Mouse (Mus musculus) MEL (cell line): Measurements from ENCODE around the gene Sytl3. TPM values are rescaled to one million over a fixed set of nuclear protein-coding genes. Genes with fewer than 3 reads are reported as not detected.

ENCODE experiments used
- DNase-seq: peaks from one replicate; pipeline ENCODE4 v3.0.0; 2011; ENCODE audit warnings: low read depth, low spot score
- H3K27ac ChIP-seq: 2 replicates; pipeline ENCODE4 v1.5.1; 2012; ENCODE audit warnings: low read depth, mild to moderate bottlenecking, control low read depth, low read length, moderate library complexity; ENCODE audit not compliant: control insufficient read depth
- H3K27me3 ChIP-seq, 2 experiments: fragments of 150-350 bp in 1 of 2; sonication (generic) in 1 of 2; 2 replicates each; pipeline ENCODE4 v1.6.1; 2012; ENCODE audit warnings: low read length in 2 of 2, mild to moderate bottlenecking in 2 of 2, improper control_type of control experiment in 1 of 2, moderate library complexity in 1 of 2; ENCODE audit not compliant: insufficient read depth in 2 of 2, control insufficient read depth in 1 of 2
- H3K36me3 ChIP-seq, 2 experiments: 2 replicates each; pipeline ENCODE4 v1.6.1; 2012 to 2014; ENCODE audit warnings: low read length in 2 of 2, improper control_type of control experiment in 1 of 2, inconsistent platforms in 1 of 2, mild to moderate bottlenecking in 1 of 2; ENCODE audit not compliant: insufficient read depth in 2 of 2, control insufficient read depth in 1 of 2
- H3K4me1 ChIP-seq, 2 experiments: fragments of 150-350 bp in 1 of 2; sonication (generic) in 1 of 2; 2 replicates each; pipeline ENCODE4 v1.6.1; 2012; ENCODE audit warnings: low read length in 2 of 2, improper control_type of control experiment in 1 of 2, mild to moderate bottlenecking in 1 of 2; ENCODE audit not compliant: insufficient read depth in 2 of 2, control insufficient read depth in 1 of 2
- H3K4me3 ChIP-seq, 2 experiments: fragments of 150-350 bp in 1 of 2; sonication (generic) in 1 of 2; 2 replicates each; pipeline ENCODE4 v1.5.1; 2012; ENCODE audit warnings: low read depth in 2 of 2, low read length in 2 of 2, mild to moderate bottlenecking in 2 of 2, moderate library complexity in 2 of 2, control low read depth in 1 of 2, improper control_type of control experiment in 1 of 2; ENCODE audit not compliant: control insufficient read depth in 1 of 2, insufficient read depth in 1 of 2
- H3K79me2 ChIP-seq: 2 replicates; pipeline ENCODE4 v1.6.1; 2012; ENCODE audit warnings: mild to moderate bottlenecking, low read length, moderate library complexity; ENCODE audit not compliant: control insufficient read depth, poor library complexity, insufficient read depth
- H3K9ac ChIP-seq: 2 replicates; pipeline ENCODE4 v1.6.1; 2012; ENCODE audit warnings: low read depth, mild to moderate bottlenecking, control low read depth, low read length, moderate library complexity; ENCODE audit not compliant: control insufficient read depth, poor library complexity, severe bottlenecking
- H3K9me3 ChIP-seq: fragments of 150-350 bp; sonication (generic); replicated peaks from 2 replicates; pipeline ENCODE4 v1.6.1; 2012; ENCODE audit warnings: mild to moderate bottlenecking, low read length, improper control_type of control experiment, moderate library complexity; ENCODE audit not compliant: insufficient read depth
- BHLHE40 ChIP-seq: IDR thresholded peaks from 2 replicates; pipeline ENCODE4 v1.6.1; 2012; ENCODE audit warnings: low read depth, mild to moderate bottlenecking, inconsistent platforms, low read length, improper control_type of control experiment, borderline replicate concordance
- CTCF ChIP-seq, 3 experiments: IDR thresholded peaks in 2 of 3; conservative IDR thresholded peaks in 1 of 3; 2 replicates each; pipeline ENCODE4 v1.5.1; 2011 to 2012; ENCODE audit warnings: low read length in 3 of 3, low read depth in 2 of 3, mild to moderate bottlenecking in 2 of 3, improper control_type of control experiment in 1 of 3, inconsistent platforms in 1 of 3, mixed read lengths in 1 of 3, moderate library complexity in 1 of 3; ENCODE audit not compliant: control insufficient read depth in 1 of 3, insufficient read depth in 1 of 3, poor library complexity in 1 of 3, severe bottlenecking in 1 of 3
- E2F4 ChIP-seq: IDR thresholded peaks from 2 replicates; pipeline ENCODE4 v1.6.1; 2011; ENCODE audit warnings: low read depth, low read length, improper control_type of control experiment, borderline replicate concordance
- EP300 ChIP-seq, 2 experiments: IDR thresholded peaks; 2 replicates each; pipeline ENCODE4 v1.6.1; 2011; ENCODE audit warnings: improper control_type of control experiment in 2 of 2, low read length in 2 of 2, low read depth in 1 of 2, mild to moderate bottlenecking in 1 of 2
- GATA1 ChIP-seq: IDR thresholded peaks from 2 replicates; pipeline ENCODE4 v1.6.1; 2011; ENCODE audit warnings: low read depth, low read length, improper control_type of control experiment
- HCFC1 ChIP-seq: IDR thresholded peaks from 2 replicates; pipeline ENCODE4 v1.6.1; 2012; ENCODE audit warnings: low read depth, mild to moderate bottlenecking, inconsistent platforms, low read length, improper control_type of control experiment, moderate library complexity
- MAX ChIP-seq: IDR thresholded peaks from 2 replicates; pipeline ENCODE4 v1.6.1; 2011; ENCODE audit warnings: low read length, improper control_type of control experiment
- MAZ ChIP-seq: IDR thresholded peaks from 2 replicates; pipeline ENCODE4 v1.6.1; 2012; ENCODE audit warnings: low read depth, mild to moderate bottlenecking, inconsistent platforms, low read length, improper control_type of control experiment
- MYB ChIP-seq: IDR thresholded peaks from 2 replicates; pipeline ENCODE4 v1.6.1; 2011; ENCODE audit warnings: mild to moderate bottlenecking, low read depth, low read length, improper control_type of control experiment
- NELFE ChIP-seq: IDR thresholded peaks from 2 replicates; pipeline ENCODE4 v1.6.1; 2011; ENCODE audit warnings: low read depth, low read length, improper control_type of control experiment
- NRF1 ChIP-seq: IDR thresholded peaks from 2 replicates; pipeline ENCODE4 v1.6.1; 2014; ENCODE audit warnings: low read depth, mild to moderate bottlenecking, inconsistent platforms, low read length, improper control_type of control experiment, moderate library complexity; ENCODE audit not compliant: poor library complexity, insufficient read depth, severe bottlenecking
- POLR2AphosphoS5 ChIP-seq: IDR thresholded peaks from 2 replicates; pipeline ENCODE4 v1.6.1; 2012; ENCODE audit warnings: low read depth, borderline replicate concordance, mild to moderate bottlenecking, inconsistent platforms, low read length, moderate library complexity, mixed read lengths
- SIN3A ChIP-seq: IDR thresholded peaks from 2 replicates; pipeline ENCODE4 v1.6.1; 2012; ENCODE audit warnings: low read length, improper control_type of control experiment, inconsistent platforms
- SMC3 ChIP-seq: IDR thresholded peaks from 2 replicates; pipeline ENCODE4 v1.6.1; 2011; ENCODE audit warnings: low read depth, low read length, improper control_type of control experiment
- TCF12 ChIP-seq: IDR thresholded peaks from 2 replicates; pipeline ENCODE4 v1.6.1; 2014; ENCODE audit warnings: low read depth, mild to moderate bottlenecking, inconsistent platforms, low read length, improper control_type of control experiment, moderate library complexity
- UBTF ChIP-seq: IDR thresholded peaks from 2 replicates; pipeline ENCODE4 v1.6.1; 2012; ENCODE audit warnings: low read depth, mild to moderate bottlenecking, inconsistent platforms, low read length, improper control_type of control experiment, moderate library complexity, borderline replicate concordance; ENCODE audit not compliant: insufficient read depth
- USF1 ChIP-seq: IDR thresholded peaks from 2 replicates; pipeline ENCODE4 v1.6.1; 2014; ENCODE audit warnings: low read depth, mild to moderate bottlenecking, inconsistent platforms, low read length, improper control_type of control experiment, moderate library complexity
- USF2 ChIP-seq, 2 experiments: IDR thresholded peaks; 2 replicates each; pipeline ENCODE4 v1.6.1; 2011 to 2012; ENCODE audit warnings: improper control_type of control experiment in 2 of 2, low read length in 2 of 2, borderline replicate concordance in 1 of 2, inconsistent platforms in 1 of 2, low read depth in 1 of 2, mild to moderate bottlenecking in 1 of 2; ENCODE audit not compliant: insufficient read depth in 1 of 2
- ZKSCAN1 ChIP-seq: IDR thresholded peaks from 2 replicates; pipeline ENCODE4 v1.6.1; 2012; ENCODE audit warnings: low read depth, mild to moderate bottlenecking, inconsistent platforms, low read length, improper control_type of control experiment, moderate library complexity
- ZMIZ1 ChIP-seq: IDR thresholded peaks from 2 replicates; pipeline ENCODE4 v1.6.1; 2012; ENCODE audit warnings: low read depth, mild to moderate bottlenecking, inconsistent platforms, low read length, improper control_type of control experiment, moderate library complexity
- polyA plus RNA-seq, 2 experiments: library from polyadenylated mRNA; stranded (reverse) in 1 of 2; unstranded in 1 of 2; fragments of >175 nt in 1 of 2; fragments of >200 nt in 1 of 2; gene quantifications; 2 replicates each; pipeline versions ENCODE4 v1.2.1 to v1.2.4; 2012; ENCODE audit warnings: low replicate concordance in 2 of 2, low read depth in 1 of 2; ENCODE audit not compliant: insufficient read length in 2 of 2, insufficient read depth in 1 of 2, missing spikeins in 1 of 2
- total RNA-seq: library from RNA; depleted of rRNA; stranded (reverse); fragments of 300-350 nt; gene quantifications from 2 replicates; pipeline ENCODE4 v1.2.3, GENCODE M21; 2012

Sytl3 gene
- total and polyA plus RNA-seq, 3 experiments: not detected

GRCm38 (mm10) chr17:6764730-6765129 lies 105.8 kb downstream of the Sytl3 start:
- Histone ChIP-seq H3K27me3 (no peaks in the 10 kb centered on the region), H3K36me3 (peaks cover 0 to 5% of the 10 kb centered on the region in 2 experiments; a peak in 2 of 4 replicates), H3K9ac (no peak overlapping the region), H3K4me1 (peaks cover 0 to 2% of the 10 kb centered on the region in 2 experiments; a peak in 1 of 4 replicates), H3K79me2 (peaks cover 15% of the 10 kb centered on the region; the same call in 1 of the 2 replicates), H3K9me3 (no peaks in the 10 kb centered on the region), H3K27ac (no peak overlapping the region), H3K4me3 (no peak overlapping the region)
- DNase-seq: no peak
- TF ChIP-seq BHLHE40 (no peak), TCF12 (no peak), GATA1 (no peak), SMC3 (no peak), ZMIZ1 (no peak), ZKSCAN1 (no peak), SIN3A (no peak), CTCF (IDR thresholded peaks at IDR 0.05 in 2 of 3, conservative IDR thresholded peaks at IDR 0.05 in 1 of 3; ENCODE audit: control insufficient read depth in 1 of 3, insufficient read depth in 1 of 3, low read depth in 2 of 3, low read length in 3 of 3, poor library complexity in 1 of 3, severe bottlenecking in 1 of 3) (no peak), EP300 (IDR thresholded peaks at IDR 0.05; ENCODE audit: low read depth in 1 of 2, low read length in 2 of 2) (no peak), NELFE (no peak), NRF1 (no peak)

- no peaks in the 10 kb centered on the region for H3K9me3 ChIP-seq
- no peak overlapping the region for H3K4me3 ChIP-seq
- peaks cover 15% of the 10 kb centered on the region; the same call in 1 of the 2 replicates for H3K79me2 ChIP-seq
- TF ChIP-seq TCF12: no peak
- no peak for TF ChIP-seq MYB
- no peak for TF ChIP-seq MAX
- no peak for TF ChIP-seq USF2 (IDR thresholded peaks at IDR 0.05; ENCODE audit: borderline replicate concordance in 1 of 2, insufficient read depth in 1 of 2, low read depth in 1 of 2, low read length in 2 of 2)
- TF ChIP-seq MAZ: no peak
- TF ChIP-seq E2F4: no peak
- no peak for TF ChIP-seq GATA1
- no peak for TF ChIP-seq USF1
- TF ChIP-seq POLR2AphosphoS5: no peak
- TF ChIP-seq ZMIZ1: no peak
- TF ChIP-seq UBTF: no peak
- no peak for TF ChIP-seq HCFC1
- TF ChIP-seq, all 39 proteins: peak for 0
- peaks cover 0 to 2% of the 10 kb centered on the region in 2 experiments; a peak in 1 of 4 replicates for H3K4me1 ChIP-seq
- no peak overlapping the region for H3K9ac ChIP-seq
- no peak overlapping the region for H3K27ac ChIP-seq
- DNase-seq: no peak
- H3K36me3 ChIP-seq: peaks cover 0 to 5% of the 10 kb centered on the region in 2 experiments; a peak in 2 of 4 replicates
- H3K27me3 ChIP-seq: no peaks in the 10 kb centered on the region
These were observed 107.0 kb downstream of the Sytl3 start for GRCm38 (mm10) chr17:6765886-6766285.
